Mouse (Mus musculus): ENCODE results near the gene Tdrd7. TPM values are rescaled to one million over a fixed set of nuclear protein-coding genes. Genes with fewer than 3 reads are reported as not detected.

Tdrd7 gene
- 4.6 and 5.6 TPM in 2 replicates for polyA plus RNA-seq (2012; rRNA removed)

DNA sequence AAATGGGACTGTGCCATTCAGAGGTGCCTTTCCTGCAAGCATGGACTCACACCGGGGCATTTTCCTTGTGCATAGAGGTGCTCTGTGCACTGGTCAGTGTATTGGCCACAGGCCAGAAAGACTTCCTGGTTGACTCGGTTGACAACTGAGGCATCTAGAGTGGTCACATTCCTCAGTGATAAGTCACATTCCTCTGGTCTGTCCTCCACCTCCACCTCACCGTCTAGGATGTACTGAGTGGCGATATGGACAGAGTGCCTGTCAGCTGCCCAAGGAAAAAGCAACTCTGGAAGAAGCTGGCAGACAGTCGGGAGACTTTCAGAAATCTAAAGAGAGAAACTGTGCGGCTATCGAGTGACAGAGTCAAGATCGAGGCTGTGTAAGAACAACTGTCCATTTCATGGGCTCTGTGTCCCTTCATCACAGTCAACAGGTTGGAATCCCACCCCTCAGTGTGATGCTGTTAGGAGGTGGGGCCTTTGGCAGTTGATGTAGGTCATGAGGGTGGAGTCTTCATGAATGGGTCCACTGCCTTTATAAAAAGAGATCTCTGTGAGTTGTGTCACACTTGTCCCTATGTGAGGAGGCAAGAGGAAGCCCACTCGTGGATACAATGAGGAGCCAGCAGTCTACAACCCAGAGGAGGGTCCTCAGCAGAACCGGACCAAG lies at the start of gene Tdrd7:
Gene Tdrd7 (plus strand): TSS at position 564 of the 669 bp plus-strand sequence.

GRCm38 (mm10) chr4:46038892-46039751 lies 74.0 kb downstream of the Tdrd7 start, which contains the start of gene Tmod1:
Tmod1 (plus strand) TSS chr4:46038935.

Other genes starting within 250 kb of the Tdrd7 start
- gene Aldh1b1, start 166.3 kb upstream of the Tdrd7 start, polyA plus RNA-seq (2012; rRNA removed): 1.2 and 2.4 TPM in 2 replicates
- 0.06 TPM in 2 replicates for gene Igfbpl1, start 138.4 kb upstream of the Tdrd7 start, polyA plus RNA-seq (2012; rRNA removed)
- gene Stra6l, start 116.7 kb upstream of the Tdrd7 start, polyA plus RNA-seq (2012; rRNA removed): 0.18 and 0.22 TPM in 2 replicates
- 0.03 and 0.05 TPM in 2 replicates for gene Ccdc180, start 75.0 kb upstream of the Tdrd7 start, polyA plus RNA-seq (2012; rRNA removed)
- gene Tmod1, start 73.6 kb downstream of the Tdrd7 start, polyA plus RNA-seq (2012; rRNA removed): 0.65 and 1.2 TPM in 2 replicates
- 5.2 and 5.3 TPM in 2 replicates for gene Ncbp1, start 173.3 kb downstream of the Tdrd7 start, polyA plus RNA-seq (2012; rRNA removed)
- 3.3 and 4.8 TPM in 2 replicates for gene Tstd2, start 173.4 kb downstream of the Tdrd7 start, polyA plus RNA-seq (2012; rRNA removed)
- 4.5 and 21.7 TPM in 2 replicates for gene Xpa, start 231.0 kb downstream of the Tdrd7 start, polyA plus RNA-seq (2012; rRNA removed)

All from stomach, adult 2 months (tissue).